Mouse (Mus musculus): Measurements from ENCODE around the gene Lyrm9.

DNA sequence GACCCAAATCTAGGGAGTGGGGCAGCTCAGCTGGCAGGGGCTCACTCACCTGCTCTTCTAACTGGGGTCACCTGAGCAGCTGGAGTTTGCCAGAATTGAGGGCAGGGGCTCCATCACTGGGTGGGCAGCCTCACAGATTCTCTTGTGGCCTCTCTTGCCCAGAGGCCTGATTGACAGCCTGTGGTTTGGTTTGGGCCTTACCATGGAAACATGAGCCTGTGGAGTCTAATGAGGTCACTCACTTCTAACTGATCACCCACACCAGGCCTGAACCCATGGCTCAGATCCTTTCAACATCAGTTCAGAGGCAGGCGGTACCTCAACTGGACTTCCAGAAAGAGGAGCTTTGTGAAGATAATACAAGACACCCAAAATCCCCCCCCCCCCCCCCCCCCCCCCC is 60.3 kb downstream of the Lyrm9 start:
- TF ChIP-seq TAL1 (IDR thresholded peaks at IDR 0.05; ENCODE audit: low read length) (no peak), GATA1 (IDR thresholded peaks at IDR 0.05; ENCODE audit: low read length) (no peak)
